Mouse (Mus musculus) bone marrow macrophage, adult 2 months (primary cell): ENCODE data around the gene Arpc1b.

Source experiments
- CTCF ChIP-seq: IDR thresholded peaks from 2 replicates; pipeline ENCODE4 v1.5.1; 2012; ENCODE audit warnings: low read depth, mild to moderate bottlenecking, low read length, moderate library complexity
- POLR2A ChIP-seq: IDR thresholded peaks from 2 replicates; pipeline ENCODE4 v1.6.1; 2012; ENCODE audit warnings: mild to moderate bottlenecking, low read depth, low read length, borderline replicate concordance

DNA sequence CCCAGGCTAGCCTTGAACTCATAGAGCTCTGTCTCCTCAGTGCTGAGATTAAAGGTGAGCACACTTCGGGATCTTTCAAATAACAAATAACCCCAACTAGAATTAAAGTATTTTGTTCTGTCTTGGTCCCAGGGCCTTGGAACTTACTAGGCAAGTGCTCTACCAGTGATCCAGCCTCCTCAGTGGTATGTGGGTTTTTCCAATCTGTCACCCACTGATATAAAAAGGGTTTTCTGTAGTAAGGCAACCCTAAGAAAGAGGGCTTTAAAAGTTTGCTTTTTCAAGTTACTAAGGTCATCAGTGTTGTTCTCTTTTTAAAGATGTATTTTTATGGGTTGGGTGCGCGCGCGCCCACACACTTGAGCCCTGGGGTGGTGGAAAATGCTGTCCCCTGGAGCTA lies 1.7 kb downstream of the Arpc1b start:
- TF ChIP-seq CTCF (no peak), POLR2A (no peak)
